Mouse (Mus musculus): ENCODE results near the gene Daxx.

Gene Daxx

GRCm38 (mm10) chr17:33921361-33921760 lies 12.1 kb downstream of the Daxx start:
- DNase-seq (ENCODE audit: low read depth, low spot score) = no peak
- Histone ChIP-seq H3K27me3 (ENCODE audit: control insufficient read depth, insufficient read depth, low read length, poor library complexity, severe bottlenecking) (no peaks in the 10 kb centered on the region), H3K36me3 (ENCODE audit: control insufficient read depth, insufficient read depth, low read length, poor library complexity, severe bottlenecking) (peaks cover 19% of the 10 kb centered on the region)

DNA sequence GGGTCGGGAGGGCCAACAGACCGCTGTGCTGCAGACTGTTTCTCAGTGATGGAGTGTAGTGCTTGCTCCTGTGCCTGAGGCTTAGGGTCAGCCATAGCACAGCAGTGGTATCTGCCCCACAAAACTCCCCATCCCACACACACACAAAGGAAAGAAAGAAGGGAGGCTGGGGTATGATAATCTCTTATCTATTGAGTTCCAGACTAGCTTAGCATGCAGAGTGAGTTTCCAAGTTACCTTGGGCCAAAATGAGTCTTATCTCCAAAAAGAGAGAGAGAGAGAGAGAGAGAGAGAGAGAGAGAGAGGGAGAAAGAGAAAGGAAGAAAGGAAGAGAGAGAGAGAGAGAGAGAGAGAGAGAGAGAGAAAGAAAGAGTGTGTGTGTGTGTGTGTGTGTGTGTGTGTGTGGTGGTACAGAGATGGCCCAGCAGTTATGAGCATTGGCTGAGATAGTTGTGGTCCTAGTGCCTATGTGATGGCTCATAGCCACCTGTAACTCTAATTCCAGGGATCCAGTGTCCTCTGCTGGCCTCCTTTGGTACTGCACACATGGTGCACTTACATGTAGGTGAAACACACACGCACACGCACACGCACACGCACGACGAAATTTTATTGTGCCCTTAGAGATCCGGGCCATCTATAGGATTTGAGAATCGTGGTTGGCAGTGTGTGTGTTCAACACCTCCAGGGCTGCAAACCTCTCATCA lies 15.5 kb downstream of the Daxx start:
- H3K27me3 ChIP-seq (ENCODE audit: control insufficient read depth, insufficient read depth, low read length, poor library complexity, severe bottlenecking) = no peaks in the 10 kb centered on the region
- H3K36me3 ChIP-seq (ENCODE audit: control insufficient read depth, insufficient read depth, low read length, poor library complexity, severe bottlenecking) = peaks cover 29% of the 10 kb centered on the region
- DNase-seq (ENCODE audit: low read depth, low spot score) = peak; percentile 72

DNA sequence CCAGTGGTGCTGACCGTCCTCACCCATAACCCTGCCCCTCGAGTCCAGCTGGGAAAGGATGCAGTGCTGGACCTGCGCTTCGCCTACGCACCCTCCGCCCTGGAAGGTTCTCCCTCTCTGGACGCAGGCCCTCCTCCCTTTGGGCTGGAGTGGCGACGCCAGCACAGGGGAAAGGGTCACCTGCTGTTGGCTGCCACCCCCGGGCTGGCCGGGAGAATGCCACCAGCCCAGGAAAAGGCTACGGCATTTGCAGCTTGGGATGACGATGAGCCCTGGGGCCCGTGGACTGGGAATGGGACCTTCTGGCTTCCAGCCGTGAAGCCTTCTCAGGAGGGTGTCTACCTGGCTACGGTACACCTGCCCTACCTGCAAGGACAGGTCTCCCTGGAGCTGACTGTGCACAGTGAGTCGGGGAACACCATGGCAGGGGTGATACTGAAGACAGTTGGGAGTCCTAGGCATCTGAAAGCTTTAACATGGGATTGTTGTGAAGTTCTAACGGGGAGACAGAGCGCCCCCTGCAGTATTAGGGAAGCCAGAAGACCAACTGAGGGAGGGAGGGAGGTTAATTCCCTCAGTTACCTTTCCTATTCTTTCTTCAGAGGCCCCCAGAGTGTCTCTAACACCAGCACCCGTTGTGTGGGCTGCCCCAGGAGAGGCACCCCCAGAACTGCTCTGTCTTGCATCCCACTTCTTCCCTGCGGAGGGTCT lies 16.3 kb downstream of the Daxx start:
- peak; percentile 29 for DNase-seq (ENCODE audit: low read depth, low spot score)
- H3K36me3 ChIP-seq (ENCODE audit: control insufficient read depth, insufficient read depth, low read length, poor library complexity, severe bottlenecking) = peaks cover 29% of the 10 kb centered on the region
- no peaks in the 10 kb centered on the region for H3K27me3 ChIP-seq (ENCODE audit: control insufficient read depth, insufficient read depth, low read length, poor library complexity, severe bottlenecking)

DNA sequence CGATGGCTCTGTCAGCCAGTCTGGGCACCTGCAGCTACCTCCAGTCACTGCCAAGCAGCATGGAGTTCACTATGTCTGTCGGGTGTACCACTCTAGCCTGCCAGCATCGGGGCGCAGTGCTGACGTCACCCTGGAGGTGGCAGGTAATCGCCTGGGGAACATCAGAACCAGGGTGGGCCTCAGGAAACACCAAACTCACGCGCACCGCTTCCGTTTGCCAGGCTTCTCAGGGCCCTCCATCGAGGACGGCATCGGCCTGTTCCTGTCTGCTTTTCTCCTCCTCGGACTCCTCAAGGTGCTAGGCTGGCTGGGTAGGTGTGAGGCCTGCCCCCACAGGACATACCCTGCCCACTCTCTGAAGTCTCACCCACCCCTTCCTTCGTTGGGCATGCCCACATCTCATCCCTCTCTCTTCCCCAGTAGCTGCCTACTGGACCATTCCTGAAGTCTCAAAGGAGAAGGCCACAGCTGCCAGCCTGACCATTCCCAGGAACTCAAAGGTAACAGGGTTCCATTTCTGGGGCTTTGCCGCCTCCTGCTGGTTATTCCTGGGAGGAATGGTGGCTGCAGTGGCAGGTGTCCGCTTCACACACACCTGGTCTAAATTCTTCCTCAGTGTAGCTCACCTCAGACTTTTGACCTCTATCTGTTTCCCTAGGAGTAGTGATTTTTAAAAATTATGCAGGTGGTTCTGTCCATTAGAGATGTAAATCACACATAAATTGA lies 17.2 kb downstream of the Daxx start:
- Histone ChIP-seq H3K36me3 (ENCODE audit: control insufficient read depth, insufficient read depth, low read length, poor library complexity, severe bottlenecking) (peaks cover 26% of the 10 kb centered on the region), H3K27me3 (ENCODE audit: control insufficient read depth, insufficient read depth, low read length, poor library complexity, severe bottlenecking) (no peaks in the 10 kb centered on the region)
- DNase-seq (ENCODE audit: low read depth, low spot score) = peak; percentile 38

GRCm38 (mm10) chr17:33928251-33928947 lies 19.2 kb downstream of the Daxx start:
- Histone ChIP-seq H3K27me3 (ENCODE audit: control insufficient read depth, insufficient read depth, low read length, poor library complexity, severe bottlenecking) (no peaks in the 10 kb centered on the region), H3K36me3 (ENCODE audit: control insufficient read depth, insufficient read depth, low read length, poor library complexity, severe bottlenecking) (peaks cover 18% of the 10 kb centered on the region)
- no peak for DNase-seq (ENCODE audit: low read depth, low spot score)

DNA sequence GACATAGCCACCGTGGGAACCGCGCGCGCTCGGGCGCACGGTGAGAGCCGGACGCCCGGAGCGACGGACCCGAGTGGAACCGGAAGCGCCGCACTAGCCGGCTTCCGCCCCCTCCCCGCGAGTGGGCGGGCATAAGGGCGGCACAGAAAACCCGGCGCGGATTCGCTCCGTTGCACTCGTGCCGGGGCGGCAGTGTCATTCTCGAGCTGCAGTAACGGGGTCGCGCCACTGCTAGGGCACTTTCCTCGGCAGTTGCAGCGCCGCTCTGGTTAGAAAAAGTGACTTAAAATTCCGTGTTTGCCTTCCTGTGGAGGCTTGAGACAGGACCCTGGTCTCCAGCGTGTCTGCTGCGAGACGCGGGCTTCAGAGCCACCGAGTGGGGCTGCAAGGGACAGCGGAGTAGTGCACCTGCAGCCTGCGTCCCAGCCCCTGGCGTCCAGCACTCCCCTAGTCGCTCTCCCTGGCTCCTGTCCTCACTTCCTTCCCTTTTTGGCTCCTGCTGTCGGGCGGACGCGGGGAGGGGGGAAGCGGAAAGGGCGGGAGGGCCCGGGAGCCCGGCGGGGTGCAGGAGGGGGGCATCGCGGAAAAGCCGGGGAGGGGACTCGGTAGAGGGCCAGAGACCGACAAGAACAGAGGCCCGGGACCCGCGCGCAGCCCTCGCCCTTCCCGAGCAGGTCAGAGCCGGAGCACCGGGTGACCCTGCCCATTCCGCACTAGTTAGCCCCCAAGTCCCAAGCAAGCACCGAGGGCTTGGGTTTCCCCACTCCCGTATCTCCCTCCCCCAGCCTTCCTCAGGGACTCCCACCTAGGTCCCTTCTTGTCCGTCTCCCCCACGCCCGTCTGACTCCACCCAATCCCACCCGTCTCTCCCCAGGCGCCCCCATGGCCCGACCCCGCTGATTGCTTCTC lies 20.4 kb downstream of the Daxx start, which contains the start of gene Rgl2:
Rgl2 (plus strand) TSS at position 173 of the 909 bp plus-strand sequence.
- H3K36me3 ChIP-seq (ENCODE audit: control insufficient read depth, insufficient read depth, low read length, poor library complexity, severe bottlenecking) = peaks cover 18% of the 10 kb centered on the region
- DNase-seq (ENCODE audit: low read depth, low spot score) = peak; percentile 95

GRCm38 (mm10) chr17:33930280-33931158 lies 21.3 kb downstream of the Daxx start:
- Histone ChIP-seq H3K27me3 (ENCODE audit: control insufficient read depth, insufficient read depth, low read length, poor library complexity, severe bottlenecking) (no peaks in the 10 kb centered on the region), H3K36me3 (ENCODE audit: control insufficient read depth, insufficient read depth, low read length, poor library complexity, severe bottlenecking) (peaks cover 15% of the 10 kb centered on the region)
- peak; percentile 69 for DNase-seq (ENCODE audit: low read depth, low spot score)

More for the DNA sequence above, 20.4 kb downstream of the Daxx start, which contains the start of gene Rgl2:
- no peaks in the 10 kb centered on the region for H3K27me3 ChIP-seq (ENCODE audit: control insufficient read depth, insufficient read depth, low read length, poor library complexity, severe bottlenecking)

DNA sequence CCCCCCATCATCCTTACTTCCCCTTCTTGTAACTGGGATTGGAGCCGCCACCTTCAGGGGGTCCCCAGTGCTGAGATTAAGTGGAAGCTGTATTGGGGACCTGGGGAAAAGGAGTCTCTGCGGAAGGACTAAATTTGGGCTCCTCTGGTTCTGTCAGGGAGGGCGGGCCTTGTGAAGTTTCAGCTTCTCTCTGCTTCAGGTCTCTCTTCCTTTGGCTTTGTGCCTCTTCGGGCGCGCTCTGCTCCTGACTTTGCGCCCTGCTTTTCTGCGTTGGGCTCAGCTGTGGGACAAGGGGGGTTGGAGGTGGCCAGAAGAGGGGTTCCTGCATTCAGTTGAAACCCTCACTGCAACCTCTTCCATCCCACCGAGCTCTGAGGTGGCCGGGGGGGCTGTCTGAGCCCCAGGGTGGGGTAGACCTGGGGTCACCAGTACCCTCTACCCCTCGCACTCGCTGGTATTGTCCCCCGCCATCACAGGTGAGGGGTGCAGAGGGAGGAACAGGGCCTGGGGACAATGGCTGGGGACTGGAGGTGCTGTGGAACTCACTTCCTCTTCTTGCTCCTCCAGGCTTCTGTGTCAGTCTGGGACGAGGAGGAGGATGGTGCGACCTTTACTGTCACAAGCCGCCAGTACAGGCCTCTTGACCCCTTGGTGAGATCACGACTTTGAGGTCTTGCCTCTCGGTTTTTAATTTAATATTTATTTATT lies 22.1 kb downstream of the Daxx start:
- DNase-seq (ENCODE audit: low read depth, low spot score) = peak; percentile 43
- peaks cover 16% of the 10 kb centered on the region for H3K36me3 ChIP-seq (ENCODE audit: control insufficient read depth, insufficient read depth, low read length, poor library complexity, severe bottlenecking)
- H3K27me3 ChIP-seq (ENCODE audit: control insufficient read depth, insufficient read depth, low read length, poor library complexity, severe bottlenecking) = no peaks in the 10 kb centered on the region

GRCm38 (mm10) chr17:33931947-33932346 lies 22.7 kb downstream of the Daxx start:
- Histone ChIP-seq H3K36me3 (ENCODE audit: control insufficient read depth, insufficient read depth, low read length, poor library complexity, severe bottlenecking) (peaks cover 13% of the 10 kb centered on the region), H3K27me3 (ENCODE audit: control insufficient read depth, insufficient read depth, low read length, poor library complexity, severe bottlenecking) (no peaks in the 10 kb centered on the region)
- no peak for DNase-seq (ENCODE audit: low read depth, low spot score)

GRCm38 (mm10) chr17:33932448-33932847 lies 23.2 kb downstream of the Daxx start:
- Histone ChIP-seq H3K27me3 (ENCODE audit: control insufficient read depth, insufficient read depth, low read length, poor library complexity, severe bottlenecking) (no peaks in the 10 kb centered on the region), H3K36me3 (ENCODE audit: control insufficient read depth, insufficient read depth, low read length, poor library complexity, severe bottlenecking) (peaks cover 16% of the 10 kb centered on the region)
- DNase-seq (ENCODE audit: low read depth, low spot score) = no peak

DNA sequence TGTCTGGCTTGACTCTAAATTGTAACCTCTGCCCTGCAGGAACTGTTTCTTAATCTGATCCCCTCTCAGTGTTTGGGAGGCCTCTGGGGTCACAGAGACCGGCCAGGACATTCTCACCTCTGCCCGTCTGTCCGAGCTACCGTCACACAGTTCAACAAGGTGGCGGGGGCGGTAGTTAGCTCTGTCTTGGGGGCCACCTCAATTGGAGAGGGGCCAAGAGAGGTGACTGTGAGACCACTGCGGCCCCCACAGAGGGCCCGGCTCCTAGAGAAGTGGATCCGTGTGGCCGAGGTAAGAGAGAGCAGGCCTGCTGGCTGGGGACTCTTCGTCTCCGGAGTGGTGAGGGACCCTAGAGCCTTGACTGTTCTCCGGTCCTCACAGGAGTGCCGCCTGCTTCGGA lies 23.8 kb downstream of the Daxx start:
- H3K27me3 ChIP-seq (ENCODE audit: control insufficient read depth, insufficient read depth, low read length, poor library complexity, severe bottlenecking) = no peaks in the 10 kb centered on the region
- H3K36me3 ChIP-seq (ENCODE audit: control insufficient read depth, insufficient read depth, low read length, poor library complexity, severe bottlenecking) = peaks cover 15% of the 10 kb centered on the region
- no peak for DNase-seq (ENCODE audit: low read depth, low spot score)

DNA sequence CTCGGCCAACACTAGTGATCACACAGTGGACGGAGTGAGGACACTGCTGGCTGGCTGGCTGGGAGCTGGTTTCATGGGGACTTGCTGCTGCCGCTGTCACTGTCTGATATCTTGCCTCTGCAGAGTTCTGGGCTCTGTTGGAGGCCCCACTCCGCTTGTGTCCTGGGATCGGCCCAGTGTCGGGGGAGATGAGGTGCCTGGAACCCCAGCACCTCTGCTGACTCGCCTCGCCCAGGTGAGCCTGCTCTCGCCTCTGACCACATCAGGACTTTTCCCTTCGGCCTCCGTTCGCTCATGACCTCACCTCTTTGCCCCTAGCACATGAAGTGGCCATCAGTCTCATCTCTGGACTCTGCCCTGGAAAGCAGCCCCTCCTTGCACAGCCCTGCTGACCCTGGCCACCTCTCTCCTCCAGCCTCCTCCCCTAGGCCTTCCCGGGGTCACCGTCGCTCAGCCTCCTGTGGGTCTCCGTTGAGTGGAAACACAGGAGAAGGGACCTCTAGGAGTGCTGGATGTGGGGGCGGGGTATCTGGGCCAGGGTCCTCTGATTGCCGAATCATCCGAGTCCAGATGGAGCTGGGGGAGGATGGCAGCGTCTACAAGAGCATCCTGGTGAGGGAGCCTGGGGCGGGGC lies 26.3 kb downstream of the Daxx start:
- DNase-seq (ENCODE audit: low read depth, low spot score) = no peak
- Histone ChIP-seq H3K27me3 (ENCODE audit: control insufficient read depth, insufficient read depth, low read length, poor library complexity, severe bottlenecking) (no peaks in the 10 kb centered on the region), H3K36me3 (ENCODE audit: control insufficient read depth, insufficient read depth, low read length, poor library complexity, severe bottlenecking) (peaks cover 12% of the 10 kb centered on the region)
